Mouse (Mus musculus): ENCODE data around the gene Kcnj12. TPM values are rescaled to one million over a fixed set of nuclear protein-coding genes. Genes with fewer than 3 reads are reported as not detected.

Gene Kcnj12
- polyA plus RNA-seq (2015; fragmentation: Nextera tagmentation; extraction: Ambion mirVana), result 4.2 and 4.3 TPM in 2 replicates

DNA sequence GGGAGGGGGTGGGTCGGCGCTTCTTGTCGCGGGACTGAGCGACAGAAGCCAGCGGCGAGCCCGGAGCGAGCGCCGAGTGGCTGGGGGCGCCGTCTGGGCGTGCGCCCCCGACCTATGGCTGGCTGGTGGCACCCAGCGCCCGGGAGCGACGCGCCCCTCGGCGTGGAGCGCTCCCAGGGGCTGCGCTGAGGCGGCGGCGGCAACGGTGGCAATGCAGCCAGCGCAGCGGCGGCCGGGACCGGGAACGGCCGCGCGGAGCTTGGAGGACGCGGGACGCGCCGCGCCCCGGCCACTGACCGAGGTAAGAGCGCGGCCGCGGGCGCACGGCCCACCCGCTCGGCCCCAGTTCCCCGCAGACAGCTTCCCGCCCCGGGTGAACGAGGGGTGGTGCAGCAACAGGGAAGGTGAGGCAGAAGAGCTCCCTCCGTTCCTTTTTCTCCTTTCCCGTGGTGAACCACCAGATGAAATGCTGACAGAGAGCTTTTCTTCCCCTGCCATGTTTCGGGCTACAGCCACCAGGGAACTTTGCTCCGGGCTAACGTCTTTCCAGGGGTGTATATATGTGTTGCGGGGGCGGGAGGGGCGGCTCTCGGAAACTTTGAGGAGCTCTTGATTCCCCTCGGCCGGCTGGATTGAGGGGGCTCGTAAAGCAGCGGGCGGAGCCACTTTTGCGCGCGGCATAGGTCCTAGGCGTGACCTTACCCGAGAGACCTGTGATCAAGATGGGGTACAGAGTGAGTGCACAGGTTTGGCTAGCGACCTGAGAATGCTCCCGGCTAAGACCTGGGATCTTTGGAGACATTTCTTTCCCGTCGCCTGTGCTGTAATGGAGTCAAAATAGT, at the start of gene Kcnj12:
Gene Kcnj12, plus strand, starts transcription at position 15 of the 842 bp plus-strand sequence.
- Histone ChIP-seq H3K36me3 (ENCODE audit: control insufficient read depth, insufficient read depth, low read length) (no peaks in the 10 kb centered on the region), H3K27ac (ENCODE audit: low read depth, low read length) (peak within 1 kb of the TSS; percentile 64), H3K4me1 (ENCODE audit: control insufficient read depth, insufficient read depth, low read depth, low read length) (peaks cover 32% of the 10 kb centered on the region), H3K9me3 (ENCODE audit: control insufficient read depth, low read length) (no peaks in the 10 kb centered on the region), H3K27me3 (replicated peaks; ENCODE audit: control insufficient read depth, insufficient read depth, low read length) (peaks cover 20% of the 10 kb centered on the region), H3K4me2 (ENCODE audit: low read length) (peak within 1 kb of the TSS; percentile 83), H3K9ac (ENCODE audit: low read depth, low read length) (peak within 1 kb of the TSS; percentile 81), H3K4me3 (ENCODE audit: low read length) (peak within 1 kb of the TSS; percentile 76)
- whole genome bisulfite sequencing, result 1% methylated on average over 61 of the region's 81 CpGs
- ATAC-seq, result peak; percentile 13; the same call in 1 of the 2 replicates

DNA sequence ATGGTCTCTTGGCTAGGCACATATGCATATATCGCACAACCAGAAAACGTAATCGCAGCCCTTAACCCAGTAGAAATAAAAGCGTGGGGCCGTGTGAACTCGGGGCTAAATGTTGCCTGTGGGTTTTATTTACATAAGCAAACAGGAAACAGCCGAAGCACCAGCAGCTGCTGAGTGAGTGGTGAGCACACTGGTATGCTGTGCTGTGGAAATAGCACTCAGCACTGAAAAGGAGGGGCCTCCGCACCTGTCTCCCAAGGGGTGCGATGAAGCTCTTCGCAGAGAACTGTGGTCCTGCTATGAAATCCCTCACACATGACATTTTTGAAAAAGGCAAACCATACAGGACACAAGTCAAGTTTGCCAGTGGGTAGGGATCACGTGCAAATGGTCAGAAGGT, 47.3 kb upstream of the Kcnj12 start:
- H3K9ac ChIP-seq (ENCODE audit: low read depth, low read length), result no peak overlapping the region
- 75% methylated on average over 11 of the region's 11 CpGs for WGBS
- H3K9me3 ChIP-seq (ENCODE audit: control insufficient read depth, low read length), result no peaks in the 10 kb centered on the region
- no peaks in the 10 kb centered on the region for H3K36me3 ChIP-seq (ENCODE audit: control insufficient read depth, insufficient read depth, low read length)
- no peak overlapping the region for H3K4me2 ChIP-seq (ENCODE audit: low read length)
- no peaks in the 10 kb centered on the region for H3K27me3 ChIP-seq (replicated peaks; ENCODE audit: control insufficient read depth, insufficient read depth, low read length)
- no peaks in the 10 kb centered on the region for H3K4me1 ChIP-seq (ENCODE audit: control insufficient read depth, insufficient read depth, low read depth, low read length)
- H3K27ac ChIP-seq (ENCODE audit: low read depth, low read length), result no peak overlapping the region
- no peak overlapping the region for H3K4me3 ChIP-seq (ENCODE audit: low read length)
- no peak for ATAC-seq

DNA sequence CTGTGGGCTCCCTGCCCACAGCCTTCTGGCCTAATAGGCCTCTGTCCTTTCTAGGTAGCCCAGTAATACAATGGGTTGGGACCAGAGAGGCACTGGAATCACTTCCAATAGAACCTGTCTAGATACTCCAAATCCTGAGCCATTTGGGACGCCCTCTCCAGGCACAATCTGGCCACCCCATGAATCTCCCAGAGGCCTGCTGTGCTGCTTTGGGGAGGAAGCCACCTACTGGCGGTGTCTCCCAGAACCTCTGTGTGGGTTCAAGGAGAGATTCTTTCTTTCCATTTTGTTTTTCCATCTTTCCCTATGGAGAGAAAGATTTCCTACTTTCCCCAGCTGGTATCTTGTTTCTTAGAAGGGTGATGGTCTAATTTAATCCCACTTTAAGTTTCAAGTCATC, 46.1 kb upstream of the Kcnj12 start:
- no peaks in the 10 kb centered on the region for H3K9me3 ChIP-seq (ENCODE audit: control insufficient read depth, low read length)
- H3K27me3 ChIP-seq (replicated peaks; ENCODE audit: control insufficient read depth, insufficient read depth, low read length), result no peaks in the 10 kb centered on the region
- H3K4me3 ChIP-seq (ENCODE audit: low read length), result no peak overlapping the region
- no peak for ATAC-seq
- no peaks in the 10 kb centered on the region for H3K36me3 ChIP-seq (ENCODE audit: control insufficient read depth, insufficient read depth, low read length)
- H3K4me1 ChIP-seq (ENCODE audit: control insufficient read depth, insufficient read depth, low read depth, low read length), result no peaks in the 10 kb centered on the region
- H3K9ac ChIP-seq (ENCODE audit: low read depth, low read length), result no peak overlapping the region
- no peak overlapping the region for H3K4me2 ChIP-seq (ENCODE audit: low read length)
- H3K27ac ChIP-seq (ENCODE audit: low read depth, low read length), result no peak overlapping the region
- 74% methylated on average over 2 of the region's 2 CpGs for WGBS

DNA sequence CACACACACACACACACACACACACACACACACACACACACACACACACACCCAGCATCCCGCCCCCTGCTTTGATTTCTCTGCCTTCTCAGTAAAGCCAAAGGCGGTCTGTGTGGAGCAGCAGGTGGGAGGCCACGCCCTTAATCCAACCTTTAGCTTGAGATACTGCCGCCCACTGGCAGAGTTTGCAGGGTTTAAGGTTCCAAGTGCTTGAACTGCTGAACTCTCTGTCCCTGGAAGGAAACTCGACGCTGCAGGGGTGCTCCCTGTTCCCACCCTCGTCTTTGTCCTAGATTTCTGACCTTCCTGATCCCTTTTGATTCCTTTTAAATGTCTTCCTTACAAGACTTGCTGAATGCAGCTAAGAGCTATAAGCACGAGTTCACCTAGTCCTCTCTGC, 45.6 kb upstream of the Kcnj12 start:
- no peak for ATAC-seq
- no peaks in the 10 kb centered on the region for H3K27me3 ChIP-seq (replicated peaks; ENCODE audit: control insufficient read depth, insufficient read depth, low read length)
- no peaks in the 10 kb centered on the region for H3K4me1 ChIP-seq (ENCODE audit: control insufficient read depth, insufficient read depth, low read depth, low read length)
- no peak overlapping the region for H3K9ac ChIP-seq (ENCODE audit: low read depth, low read length)
- no peak overlapping the region for H3K4me2 ChIP-seq (ENCODE audit: low read length)
- no peak overlapping the region for H3K27ac ChIP-seq (ENCODE audit: low read depth, low read length)
- WGBS, result 20% methylated on average over 8 of the region's 8 CpGs
- H3K9me3 ChIP-seq (ENCODE audit: control insufficient read depth, low read length), result no peaks in the 10 kb centered on the region
- H3K4me3 ChIP-seq (ENCODE audit: low read length), result no peak overlapping the region
- H3K36me3 ChIP-seq (ENCODE audit: control insufficient read depth, insufficient read depth, low read length), result no peaks in the 10 kb centered on the region

DNA sequence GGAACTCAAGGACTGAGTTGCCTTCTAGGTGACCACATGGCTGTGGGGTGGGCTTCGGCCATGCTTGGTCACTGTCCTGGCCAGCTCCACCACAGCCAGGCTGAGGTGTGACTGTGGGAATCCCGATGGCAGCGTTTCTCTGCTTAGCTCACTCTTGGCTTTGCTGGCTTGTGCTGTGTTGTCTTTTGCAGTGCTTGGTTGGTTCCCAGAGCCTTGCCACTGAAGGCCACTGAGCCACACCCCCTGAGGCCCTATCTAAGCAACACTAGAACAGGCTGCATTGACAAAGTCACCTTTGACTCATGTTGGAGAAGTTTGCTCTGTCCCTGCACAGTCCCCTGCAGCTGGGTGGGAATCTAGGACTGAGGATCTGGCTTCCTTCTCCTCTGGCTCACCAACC, 45.2 kb upstream of the Kcnj12 start:
- H3K36me3 ChIP-seq (ENCODE audit: control insufficient read depth, insufficient read depth, low read length), result no peaks in the 10 kb centered on the region
- no peak overlapping the region for H3K27ac ChIP-seq (ENCODE audit: low read depth, low read length)
- no peaks in the 10 kb centered on the region for H3K9me3 ChIP-seq (ENCODE audit: control insufficient read depth, low read length)
- no peaks in the 10 kb centered on the region for H3K27me3 ChIP-seq (replicated peaks; ENCODE audit: control insufficient read depth, insufficient read depth, low read length)
- H3K4me3 ChIP-seq (ENCODE audit: low read length), result no peak overlapping the region
- no peak for ATAC-seq
- no peak overlapping the region for H3K4me2 ChIP-seq (ENCODE audit: low read length)
- H3K4me1 ChIP-seq (ENCODE audit: control insufficient read depth, insufficient read depth, low read depth, low read length), result no peaks in the 10 kb centered on the region
- no peak overlapping the region for H3K9ac ChIP-seq (ENCODE audit: low read depth, low read length)
- 52% methylated on average over 3 of the region's 3 CpGs for WGBS

DNA sequence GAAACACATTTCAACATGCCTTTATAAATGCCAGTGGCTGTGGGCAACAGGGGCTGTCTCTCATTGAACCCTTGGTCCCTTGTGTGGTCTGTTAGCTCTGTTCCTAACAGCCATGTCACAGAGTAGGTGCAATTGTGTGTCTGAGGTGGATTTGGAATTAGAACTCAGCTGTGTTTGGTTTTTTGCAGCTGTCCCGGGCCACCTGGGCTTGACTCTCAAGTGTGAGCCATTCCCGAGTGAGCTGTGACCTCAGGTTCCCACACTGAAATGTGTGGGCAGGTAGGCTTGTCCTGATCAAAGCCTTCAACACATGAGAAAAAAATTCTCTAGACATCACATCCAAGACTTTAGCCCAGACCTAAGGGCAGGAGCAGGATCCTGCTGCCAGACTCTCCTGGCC, 43.7 kb upstream of the Kcnj12 start:
- 86% methylated on average over 2 of the region's 2 CpGs for WGBS
- H3K9me3 ChIP-seq (ENCODE audit: control insufficient read depth, low read length), result no peaks in the 10 kb centered on the region
- no peak overlapping the region for H3K9ac ChIP-seq (ENCODE audit: low read depth, low read length)
- H3K36me3 ChIP-seq (ENCODE audit: control insufficient read depth, insufficient read depth, low read length), result no peaks in the 10 kb centered on the region
- no peak overlapping the region for H3K4me3 ChIP-seq (ENCODE audit: low read length)
- H3K4me2 ChIP-seq (ENCODE audit: low read length), result no peak overlapping the region
- no peak overlapping the region for H3K27ac ChIP-seq (ENCODE audit: low read depth, low read length)
- no peak for ATAC-seq
- H3K27me3 ChIP-seq (replicated peaks; ENCODE audit: control insufficient read depth, insufficient read depth, low read length), result no peaks in the 10 kb centered on the region
- H3K4me1 ChIP-seq (ENCODE audit: control insufficient read depth, insufficient read depth, low read depth, low read length), result no peaks in the 10 kb centered on the region

DNA sequence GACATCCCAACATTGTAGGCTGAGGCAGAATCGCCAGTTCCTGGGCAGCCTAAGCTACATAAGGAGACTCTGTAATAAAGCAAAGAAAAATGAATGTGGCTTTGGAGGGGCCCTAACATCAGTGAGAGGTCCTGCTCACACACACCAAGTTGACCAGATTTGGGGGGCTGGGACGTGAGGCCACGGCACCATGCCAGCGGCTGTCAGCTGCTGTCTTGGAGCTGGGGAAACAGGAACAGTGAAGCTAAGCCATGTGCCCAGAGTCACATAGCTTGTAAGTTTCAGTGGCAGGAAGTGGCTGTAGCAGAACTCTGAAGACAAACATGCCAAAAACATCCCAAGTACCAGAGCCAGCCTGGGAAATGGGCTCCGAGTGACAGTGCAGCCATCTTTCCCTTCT, 42.6 kb upstream of the Kcnj12 start:
- Histone ChIP-seq H3K4me1 (ENCODE audit: control insufficient read depth, insufficient read depth, low read depth, low read length) (no peaks in the 10 kb centered on the region), H3K27me3 (replicated peaks; ENCODE audit: control insufficient read depth, insufficient read depth, low read length) (no peaks in the 10 kb centered on the region), H3K9ac (ENCODE audit: low read depth, low read length) (no peak overlapping the region), H3K9me3 (ENCODE audit: control insufficient read depth, low read length) (no peaks in the 10 kb centered on the region), H3K36me3 (ENCODE audit: control insufficient read depth, insufficient read depth, low read length) (no peaks in the 10 kb centered on the region), H3K27ac (ENCODE audit: low read depth, low read length) (no peak overlapping the region), H3K4me2 (ENCODE audit: low read length) (no peak overlapping the region), H3K4me3 (ENCODE audit: low read length) (no peak overlapping the region)
- WGBS, result 88% methylated on average over 5 of the region's 5 CpGs
- ATAC-seq, result no peak

DNA sequence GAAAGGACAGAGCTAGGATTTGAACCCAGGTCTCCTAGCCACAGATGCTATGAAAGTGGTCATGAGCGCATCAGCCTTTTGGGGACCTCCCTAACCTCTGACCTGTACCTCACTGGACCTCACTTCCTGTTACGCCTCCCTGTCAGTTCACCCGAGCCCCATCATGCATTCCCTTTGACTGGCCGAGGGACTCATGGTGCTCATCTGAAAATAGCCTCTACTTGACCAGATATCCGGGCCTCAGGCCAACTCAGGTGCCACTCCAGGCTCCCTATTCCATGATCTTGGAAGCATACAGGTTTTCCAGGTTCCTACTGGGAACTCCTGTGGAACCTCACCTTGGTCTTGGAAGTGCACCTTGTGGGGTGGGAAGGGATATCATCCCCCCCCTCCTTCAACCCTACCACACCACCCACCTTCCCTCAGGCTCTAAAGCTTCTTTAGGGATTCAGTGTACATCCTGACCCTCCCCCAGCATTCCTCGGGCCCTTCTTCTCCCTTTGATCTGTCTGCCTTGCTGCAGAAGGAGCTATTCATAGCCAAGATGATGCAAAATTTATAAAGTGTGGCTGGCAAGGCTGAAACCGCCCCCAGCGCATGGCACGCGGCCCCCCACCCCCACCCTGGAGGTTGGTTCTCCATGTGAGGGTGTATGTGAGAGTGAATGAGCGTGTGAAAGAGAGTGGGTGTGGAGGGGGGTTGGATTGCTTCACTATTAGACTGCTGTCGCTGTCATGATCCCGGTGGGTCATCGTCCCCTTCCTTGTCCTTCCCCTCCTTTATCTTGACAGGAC, 40.5 kb upstream of the Kcnj12 start:
- Histone ChIP-seq H3K4me1 (ENCODE audit: control insufficient read depth, insufficient read depth, low read depth, low read length) (no peaks in the 10 kb centered on the region), H3K27me3 (replicated peaks; ENCODE audit: control insufficient read depth, insufficient read depth, low read length) (no peaks in the 10 kb centered on the region), H3K9me3 (ENCODE audit: control insufficient read depth, low read length) (no peaks in the 10 kb centered on the region), H3K27ac (ENCODE audit: low read depth, low read length) (no peak overlapping the region), H3K4me3 (ENCODE audit: low read length) (no peak overlapping the region), H3K9ac (ENCODE audit: low read depth, low read length) (no peak overlapping the region), H3K4me2 (ENCODE audit: low read length) (no peak overlapping the region), H3K36me3 (ENCODE audit: control insufficient read depth, insufficient read depth, low read length) (no peaks in the 10 kb centered on the region)
- ATAC-seq, result no peak
- 72% methylated on average over 14 of the region's 14 CpGs for WGBS

DNA sequence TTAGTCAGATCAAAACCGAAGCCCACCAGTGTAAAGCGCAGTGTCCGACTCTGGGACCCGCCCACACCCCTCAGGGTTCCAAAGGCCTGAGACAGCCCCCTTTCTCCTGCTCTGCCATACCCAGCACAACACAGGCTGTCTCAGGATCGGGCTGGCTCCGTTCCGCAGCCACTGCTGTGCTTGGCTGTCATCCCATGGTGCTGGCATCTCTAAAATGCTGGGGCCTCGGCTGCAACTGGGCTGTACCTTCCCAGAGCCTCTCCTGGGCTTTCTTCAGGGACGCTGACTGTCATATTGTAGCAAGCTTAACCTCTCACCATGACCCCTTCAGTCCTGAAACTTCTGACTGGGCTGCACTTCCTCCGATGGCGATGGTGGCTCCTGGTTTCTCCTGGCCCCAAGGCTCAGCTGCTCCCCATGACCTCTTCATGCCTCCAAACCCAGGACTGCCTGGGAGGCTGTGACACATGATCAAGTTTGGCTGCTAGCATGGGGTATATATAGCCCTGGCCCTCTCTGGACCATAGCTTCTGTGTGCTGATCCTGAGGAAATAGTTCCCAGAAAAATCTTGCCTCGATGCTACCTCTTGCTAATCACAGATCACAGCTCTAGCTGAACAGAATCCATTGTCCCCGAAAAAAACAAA, 37.3 kb upstream of the Kcnj12 start:
- Histone ChIP-seq H3K36me3 (ENCODE audit: control insufficient read depth, insufficient read depth, low read length) (no peaks in the 10 kb centered on the region), H3K27me3 (replicated peaks; ENCODE audit: control insufficient read depth, insufficient read depth, low read length) (no peaks in the 10 kb centered on the region), H3K4me1 (ENCODE audit: control insufficient read depth, insufficient read depth, low read depth, low read length) (no peaks in the 10 kb centered on the region), H3K9me3 (ENCODE audit: control insufficient read depth, low read length) (no peaks in the 10 kb centered on the region), H3K4me2 (ENCODE audit: low read length) (no peak overlapping the region), H3K4me3 (ENCODE audit: low read length) (no peak overlapping the region), H3K27ac (ENCODE audit: low read depth, low read length) (0 out of 2 replicates have a peak overlapping the region, but pooled peaks have one; percentile 13), H3K9ac (ENCODE audit: low read depth, low read length) (no peak overlapping the region)
- 53% methylated on average over 13 of the region's 13 CpGs for WGBS
- ATAC-seq, result peak; percentile 85
